8 mouse cellular contexts compared by ENCODE assay signal in the genomic region with DNA sequence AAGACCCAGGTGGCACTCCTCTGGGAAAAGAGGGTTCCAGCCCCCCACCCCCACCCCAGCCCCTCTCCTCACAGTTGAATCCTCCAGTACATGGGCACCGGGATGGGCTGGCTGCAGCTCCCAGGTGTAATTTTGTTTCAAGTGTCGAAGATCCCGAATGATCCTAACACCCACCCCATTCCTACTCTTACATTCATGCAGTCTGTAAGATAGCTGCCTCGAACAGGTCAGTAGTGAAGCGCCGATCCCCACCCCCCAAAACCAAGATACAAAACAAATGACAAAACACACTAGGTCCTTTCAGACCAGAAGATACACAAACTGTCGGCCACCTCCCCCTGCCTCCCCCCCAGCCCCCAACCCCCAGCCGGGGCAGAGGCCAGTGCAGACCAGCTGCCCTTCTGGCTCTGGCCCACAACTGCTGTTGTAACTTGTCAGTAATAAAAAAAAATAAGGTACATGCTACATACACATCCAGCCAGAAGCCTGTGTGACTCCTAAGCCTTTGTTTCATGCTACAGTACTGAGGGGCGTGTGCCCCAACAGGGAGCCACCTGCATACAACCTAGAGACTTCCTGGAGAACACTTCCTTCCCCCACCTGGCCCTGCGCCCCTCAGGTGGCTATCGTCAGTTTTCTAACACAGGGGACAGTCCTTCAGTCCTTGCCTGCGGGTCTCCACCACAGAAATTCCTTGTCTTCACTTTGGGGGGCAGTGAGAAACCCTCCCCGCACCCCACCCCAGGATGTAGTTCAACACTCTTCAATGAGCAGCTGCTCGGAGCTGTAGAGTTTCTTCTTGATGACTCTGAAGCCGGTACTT. TPM values are rescaled to one million over a fixed set of nuclear protein-coding genes. Genes with fewer than 3 reads are reported as not detected.
A peak's percentile ranks its signal among the peaks of the same experiment; 100 is the strongest.
DNase-seq lines count a peak whose midpoint lies in the region; ATAC-seq and TF ChIP-seq lines count a peak whose summit lies in the region.

No protein-coding gene starts in this region.

- TF ChIP-seq EP300 in heart, postnatal 0 days (IDR thresholded peaks at IDR 0.05; ENCODE audit: low read depth) = 0 out of 2 replicates have a peak, but pooled peaks have one; percentile 49

- H3K27me3 ChIP-seq in heart, embryonic 13.5 days (replicated peaks) = no peaks in the 10 kb centered on the region
- H3K27me3 ChIP-seq in heart, postnatal 0 days (ENCODE audit: control insufficient read depth, insufficient read depth, low read length) = no peaks in the 10 kb centered on the region
- H3K27me3 ChIP-seq in midbrain, embryonic 10.5 days (ENCODE audit: low read depth, poor library complexity, severe bottlenecking) = no peaks in the 10 kb centered on the region

- no peak for TF ChIP-seq CTCF in heart, postnatal 0 days (IDR thresholded peaks at IDR 0.05; ENCODE audit: low read depth)

- H3K4me2 ChIP-seq in heart, embryonic 13.5 days = peak overlapping the region; percentile 93
- peak overlapping the region; percentile 89 for H3K4me2 ChIP-seq in heart, postnatal 0 days (ENCODE audit: low read depth, low read length)

- no peak for ATAC-seq in heart, embryonic 13.5 days (ENCODE audit: extremely low read depth, insufficient number of reproducible peaks, low FRiP score, low TSS enrichment)
- ATAC-seq in heart, postnatal 0 days (ENCODE audit: insufficient read depth, low read depth) = no peak

- WGBS in heart, embryonic 13.5 days = 41% methylated on average over 15 of the region's 15 CpGs
- WGBS in heart, postnatal 0 days = 33% methylated on average over 15 of the region's 15 CpGs
- 44% methylated on average over 15 of the region's 15 CpGs for WGBS in midbrain, embryonic 10.5 days

- no peaks in the 10 kb centered on the region for H3K9me3 ChIP-seq in heart, embryonic 13.5 days
- no peaks in the 10 kb centered on the region for H3K9me3 ChIP-seq in heart, postnatal 0 days (replicated peaks; ENCODE audit: control insufficient read depth, low read length)
- H3K9me3 ChIP-seq in midbrain, embryonic 10.5 days (replicated peaks) = no peaks in the 10 kb centered on the region

- H3K9ac ChIP-seq in heart, embryonic 13.5 days = peak overlapping the region; percentile 87
- H3K9ac ChIP-seq in heart, postnatal 0 days (replicated peaks; ENCODE audit: low read depth, low read length) = peak overlapping the region; percentile 91

- DNase-seq in heart, adult 8-10 months (ENCODE audit: low spot score) = no peak
- DNase-seq in MN1 (ENCODE audit: low spot score) = peak; percentile 52
- no peak for DNase-seq in heart, postnatal 0 days (ENCODE audit: low spot score)
- no peak for DNase-seq in midbrain, embryonic 10.5 days (ENCODE audit: low spot score)
- DNase-seq in urinary bladder, postnatal 14 days (ENCODE audit: low spot score) = no peak
- DNase-seq in ovary, postnatal 10 days (ENCODE audit: low spot score) = no peak
- DNase-seq in layer of hippocampus, adult 18-20 months (ENCODE audit: low spot score in 2 of 2) = no peak

- H3K4me3 ChIP-seq in heart, embryonic 13.5 days = peak overlapping the region; percentile 89
- peak overlapping the region; percentile 100 for H3K4me3 ChIP-seq in heart, postnatal 0 days (ENCODE audit: low read depth, low read length)
- peak overlapping the region; percentile 76 for H3K4me3 ChIP-seq in midbrain, embryonic 10.5 days

- peak overlapping the region; percentile 92 for H3K27ac ChIP-seq in heart, embryonic 13.5 days (replicated peaks)
- peak overlapping the region; percentile 90 for H3K27ac ChIP-seq in heart, postnatal 0 days (ENCODE audit: low read depth)
- H3K27ac ChIP-seq in midbrain, embryonic 10.5 days (replicated peaks) = peak overlapping the region; percentile 95

- 0 out of 2 replicates have a peak, but pooled peaks cover 4% of the 10 kb centered on the region for H3K36me3 ChIP-seq in heart, embryonic 13.5 days
- H3K36me3 ChIP-seq in heart, postnatal 0 days (replicated peaks; ENCODE audit: control insufficient read depth, insufficient read depth, low read length) = peaks cover 14% of the 10 kb centered on the region
- peaks cover 8% of the 10 kb centered on the region for H3K36me3 ChIP-seq in midbrain, embryonic 10.5 days

- peaks cover 49% of the 10 kb centered on the region for H3K4me1 ChIP-seq in heart, embryonic 13.5 days
- peaks cover 29% of the 10 kb centered on the region for H3K4me1 ChIP-seq in heart, postnatal 0 days (ENCODE audit: control insufficient read depth, insufficient read depth)
- H3K4me1 ChIP-seq in midbrain, embryonic 10.5 days = peaks cover 54% of the 10 kb centered on the region

RNA-seq across cellular contexts. Expression of gene Ddit4, which starts 1.6 kb away (rescaled TPM):
- polyA plus RNA-seq in heart, embryonic 13.5 days (2015; fragmentation: Nextera tagmentation; extraction: Ambion mirVana) = 19.7 and 24.5 TPM in 2 replicates
- total RNA-seq in heart, adult 8-10 months (2022) = 10 to 100 TPM; 22.1 to 74.4 (median 55.6) TPM
- total RNA-seq in heart, postnatal 0 days (2014; rRNA removed; ENCODE audit: low replicate concordance) = 30.3 and 35.6 TPM in 2 replicates
- polyA plus RNA-seq in heart, postnatal 0 days (2015; fragmentation: Nextera tagmentation; extraction: Ambion mirVana) = 17.0 and 17.4 TPM in 2 replicates
- polyA plus RNA-seq in midbrain, embryonic 10.5 days (2016; fragmentation: Nextera tagmentation; extraction: Ambion mirVana) = 31.8 and 31.9 TPM in 2 replicates
- total RNA-seq in layer of hippocampus, adult 18-20 months (2021) = 10 to 100 TPM; 69.7 to 89.5 TPM

RNA-seq across cellular contexts. Expression of gene Ascc1, which starts 52.6 kb away (rescaled TPM):
- 33.8 and 37.9 TPM in 2 replicates for polyA plus RNA-seq in heart, embryonic 13.5 days (2015; fragmentation: Nextera tagmentation; extraction: Ambion mirVana)
- 10 to 100 TPM; 22.3 to 26.7 (median 24.4) TPM for total RNA-seq in heart, adult 8-10 months (2022)
- 14.0 and 15.7 TPM in 2 replicates for total RNA-seq in heart, postnatal 0 days (2014; rRNA removed; ENCODE audit: low replicate concordance)
- polyA plus RNA-seq in heart, postnatal 0 days (2015; fragmentation: Nextera tagmentation; extraction: Ambion mirVana) = 34.6 and 35.8 TPM in 2 replicates
- 34.4 and 35.5 TPM in 2 replicates for polyA plus RNA-seq in midbrain, embryonic 10.5 days (2016; fragmentation: Nextera tagmentation; extraction: Ambion mirVana)
- total RNA-seq in layer of hippocampus, adult 18-20 months (2021) = 10 to 100 TPM; 15.4 to 17.9 TPM

RNA-seq across cellular contexts. Expression of gene Anapc16, which starts 52.9 kb away (rescaled TPM):
- 84.7 and 93.3 TPM in 2 replicates for polyA plus RNA-seq in heart, embryonic 13.5 days (2015; fragmentation: Nextera tagmentation; extraction: Ambion mirVana)
- 10 to 100 TPM; 59.0 to 88.1 (median 74.3) TPM for total RNA-seq in heart, adult 8-10 months (2022)
- total RNA-seq in heart, postnatal 0 days (2014; rRNA removed; ENCODE audit: low replicate concordance) = 29.7 and 85.4 TPM in 2 replicates
- 104 and 108 TPM in 2 replicates for polyA plus RNA-seq in heart, postnatal 0 days (2015; fragmentation: Nextera tagmentation; extraction: Ambion mirVana)
- polyA plus RNA-seq in midbrain, embryonic 10.5 days (2016; fragmentation: Nextera tagmentation; extraction: Ambion mirVana) = 111 and 113 TPM in 2 replicates
- 10 to 100 TPM; 66.9 to 73.1 TPM for total RNA-seq in layer of hippocampus, adult 18-20 months (2021)
